Mouse (Mus musculus) left cerebral cortex, postnatal 25 days (tissue): ENCODE data around the gene Vmn1r180. TPM values are rescaled to one million over a fixed set of nuclear protein-coding genes. Genes with fewer than 3 reads are reported as not detected.
A peak's percentile ranks its signal among the peaks of the same experiment; 100 is the strongest.
"Not testable (repeated sequence)": the region's sequence is repeated elsewhere in the genome, so short reads cannot be mapped to it uniquely, and the experiment has no call there.

Source experiments
- DNase-seq, 2 experiments: peaks; one replicate each; pipeline ENCODE4 v3.0.0; 2022; ENCODE audit warnings: low spot score in 2 of 2, mixed read lengths in 1 of 2
- intact Hi-C: fragments of 180-260 bp; cut with DNase I; formaldehyde crosslinking; loops from one replicate; pipeline ENCODE4 v1.15.1; 2025
- total RNA-seq, 2 experiments: library from RNA; stranded (reverse); gene quantifications; 2 replicates each; pipeline ENCODE4 v1.2.3; 2021

The Vmn1r180 gene
- total RNA-seq: not detected

DNA sequence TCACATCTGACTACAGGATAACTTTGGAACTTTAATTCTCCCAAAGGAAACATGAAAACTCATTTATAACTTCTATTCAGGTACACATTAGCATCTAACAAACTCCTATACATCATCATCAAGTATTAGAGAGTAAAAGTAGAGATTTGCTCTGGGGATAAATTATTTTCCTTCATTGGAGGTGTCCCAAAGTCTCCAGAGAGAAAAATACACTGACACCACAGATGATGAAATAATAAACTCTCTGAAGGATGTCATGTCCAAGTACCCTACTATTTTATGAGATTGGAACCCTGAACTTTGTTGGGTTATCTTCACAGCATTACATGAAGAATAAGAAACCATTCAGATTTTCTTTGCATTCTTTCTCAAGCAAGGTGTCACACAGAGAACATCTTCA, at the start of gene Vmn1r180:
Gene Vmn1r180 (plus strand): TSS at position 301 of the 400 bp plus-strand sequence.
- DNase-seq: no peak
- intact Hi-C loops: no loop called here

DNA sequence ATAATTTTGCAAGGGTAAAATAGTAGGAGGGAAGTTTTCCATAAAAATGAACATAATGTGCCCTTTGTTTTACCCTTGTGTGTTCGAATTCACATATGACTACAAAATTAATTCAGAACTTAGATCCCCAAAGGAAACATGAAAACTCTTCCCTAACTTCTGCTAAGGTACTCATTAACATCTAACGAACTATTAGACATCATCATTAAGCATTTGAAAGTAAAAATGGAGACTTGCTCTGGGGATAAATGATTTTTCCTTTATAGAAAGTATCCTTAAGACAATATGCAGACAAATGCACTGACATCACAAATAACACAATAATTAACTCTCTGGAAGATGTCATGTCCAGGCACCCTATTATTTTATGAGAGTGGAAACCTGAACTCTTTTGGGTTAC, 23.8 kb upstream of the Vmn1r180 start, which contains the start of gene Vmn1r179:
Gene Vmn1r179 (plus strand): TSS at position 301 of the 400 bp plus-strand sequence.
- no peak for DNase-seq
- intact Hi-C loops: no loop called here

DNA sequence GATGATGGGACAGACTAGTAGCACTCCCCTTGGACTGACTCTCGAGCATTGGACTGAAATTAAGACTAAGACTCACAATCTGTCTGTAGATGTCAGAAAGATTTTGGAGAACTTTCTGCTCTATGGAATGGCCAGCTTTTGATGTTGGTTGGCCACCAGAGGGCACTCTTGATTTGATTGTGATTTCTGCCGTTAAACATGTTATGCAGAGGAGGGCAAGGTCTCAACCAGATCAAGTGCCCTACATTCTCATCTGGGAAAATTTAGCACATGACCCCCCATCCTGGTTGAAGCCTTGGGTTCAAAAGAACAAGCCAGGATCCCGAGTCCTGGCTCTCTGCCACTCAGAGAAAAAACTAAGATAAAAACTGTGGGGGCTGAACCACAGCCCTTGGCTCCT, 17.6 kb downstream of the Vmn1r180 start:
- peak; percentile 3 for DNase-seq
- intact Hi-C loops: loop anchor here (5.0 kb wide), 2 partner anchors 319 to 419 kb away; no protein-coding TSS in a partner anchor

DNA sequence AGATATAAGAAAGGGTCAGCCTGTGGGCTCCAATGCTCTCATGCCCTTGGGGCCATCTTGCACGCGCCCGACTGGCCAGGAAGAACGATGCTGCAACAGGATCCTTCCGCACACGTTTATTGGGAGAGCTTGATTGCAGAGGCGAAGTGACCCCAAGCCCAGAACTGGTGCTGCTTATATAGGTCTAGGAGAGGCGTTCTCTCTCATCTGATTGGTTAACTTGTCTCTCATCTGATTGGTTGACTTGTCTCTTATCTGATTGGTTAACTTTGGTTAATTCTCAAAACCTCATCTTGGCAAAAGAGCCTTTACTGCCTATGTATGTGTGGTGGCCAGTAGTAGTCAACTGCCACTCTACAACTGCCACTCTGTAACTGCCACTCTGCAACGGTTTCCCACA, 23.9 kb downstream of the Vmn1r180 start, which contains the start of gene Vmn1r181:
Gene Vmn1r181 (plus strand): TSS at position 301 of the 400 bp plus-strand sequence.
- intact Hi-C loops, DNase-seq: not testable (repeated sequence)

DNA sequence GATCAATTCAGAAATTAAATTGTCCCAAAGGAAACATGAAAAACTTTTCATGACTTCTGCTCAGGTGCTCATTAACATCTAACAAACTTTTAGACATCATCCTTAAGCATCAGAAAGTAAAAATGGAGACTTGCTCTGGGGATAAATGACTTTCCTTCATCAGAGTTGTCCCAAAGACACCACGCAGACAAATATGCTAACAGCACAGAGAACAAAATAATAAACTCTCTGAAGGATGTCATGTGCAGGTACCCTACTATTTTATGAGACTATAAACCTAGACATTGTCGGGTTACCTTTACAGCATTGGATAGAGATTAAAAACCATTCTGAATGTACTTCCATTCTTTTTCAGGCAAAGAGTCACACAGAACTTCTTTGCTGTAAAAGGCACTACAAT, 51.0 kb downstream of the Vmn1r180 start, which contains the start of gene V1rd19:
Gene V1rd19 (plus strand): TSS at position 301 of the 400 bp plus-strand sequence.
- intact Hi-C loops: no loop called here
- no peak for DNase-seq

Other genes starting within 250 kb of the Vmn1r180 start
- not detected for gene Vmn1r173, start 249.9 kb upstream of the Vmn1r180 start, total RNA-seq
- not detected for gene Vmn1r174, start 198.4 kb upstream of the Vmn1r180 start, total RNA-seq
- gene Vmn1r175, start 140.0 kb upstream of the Vmn1r180 start, total RNA-seq: not detected
- not detected for gene Vmn1r176, start 113.3 kb upstream of the Vmn1r180 start, total RNA-seq
- gene Vmn1r177, start 84.2 kb upstream of the Vmn1r180 start, total RNA-seq: not detected
- gene Vmn1r178, start 58.6 kb upstream of the Vmn1r180 start, total RNA-seq: not detected
- gene Vmn1r179, start 23.7 kb upstream of the Vmn1r180 start, total RNA-seq: not detected
- gene Vmn1r181, start 24.0 kb downstream of the Vmn1r180 start, total RNA-seq: not detected
- not detected for gene V1rd19, start 51.1 kb downstream of the Vmn1r180 start, total RNA-seq
- not detected for gene Vmn1r183, start 102.6 kb downstream of the Vmn1r180 start, total RNA-seq
- 10 to 100 TPM; 47.1 to 47.6 TPM for gene Zfp180, start 131.3 kb downstream of the Vmn1r180 start, total RNA-seq
- gene Zfp112, start 161.7 kb downstream of the Vmn1r180 start, total RNA-seq: 10 to 100 TPM in 1 of 2 experiments, 1 to 10 TPM in 1; 8.4 to 10.2 TPM
- 10 to 100 TPM; 20.2 to 20.4 TPM for gene Zfp235, start 183.5 kb downstream of the Vmn1r180 start, total RNA-seq
- gene Zfp114, start 224.4 kb downstream of the Vmn1r180 start, total RNA-seq: 1 to 10 TPM; 2.5 to 2.9 TPM